Mouse (Mus musculus): ENCODE data around the gene Olah.
A peak's percentile ranks its signal among the peaks of the same experiment; 100 is the strongest.

- TF ChIP-seq E2F4 (IDR thresholded peaks at IDR 0.05; ENCODE audit: borderline replicate concordance, low read depth, low read length) (no peak), GATA1 (IDR thresholded peaks at IDR 0.05; ENCODE audit: low read depth, low read length) (no peak), EP300 (IDR thresholded peaks at IDR 0.05; ENCODE audit: low read depth in 1 of 2, low read length in 2 of 2) (no peak), ZC3H11A (IDR thresholded peaks at IDR 0.05; ENCODE audit: low read depth, low read length) (no peak), TCF12 (IDR thresholded peaks at IDR 0.05; ENCODE audit: low read depth, low read length) (no peak), CTCF (IDR thresholded peaks at IDR 0.05 in 2 of 3, conservative IDR thresholded peaks at IDR 0.05 in 1 of 3; ENCODE audit: control insufficient read depth in 1 of 3, insufficient read depth in 1 of 3, low read depth in 2 of 3, low read length in 3 of 3, poor library complexity in 1 of 3, severe bottlenecking in 1 of 3) (no peak), RCOR1 (IDR thresholded peaks at IDR 0.05; ENCODE audit: low read depth, low read length) (0 out of 2 replicates have a peak, but pooled peaks have one; percentile 3), POLR2A (IDR thresholded peaks at IDR 0.05; ENCODE audit: control insufficient read depth in 1 of 2, insufficient read depth in 1 of 2, low read depth in 1 of 2, low read length in 2 of 2, poor library complexity in 1 of 2) (peak in 1 of 2 experiments; percentile 60; a peak in 2 of 4 replicates), KAT2A (conservative IDR thresholded peaks at IDR 0.05; ENCODE audit: low read depth, low read length) (no peak), ELF1 (IDR thresholded peaks at IDR 0.05; ENCODE audit: low read depth, low read length) (no peak), RAD21 (IDR thresholded peaks at IDR 0.05; ENCODE audit: low read depth, low read length) (no peak)
Observed at GRCm38 (mm10) chr2:3332056-3332455, 65.0 kb downstream of the Olah start.
